Mouse (Mus musculus) kidney, adult 18-20 months (tissue): Measurements from ENCODE around the gene Hs3st1.

Experiments
- DNase-seq: peaks from one replicate; pipeline ENCODE4 v3.0.0; 2021

Hs3st1 gene

DNA sequence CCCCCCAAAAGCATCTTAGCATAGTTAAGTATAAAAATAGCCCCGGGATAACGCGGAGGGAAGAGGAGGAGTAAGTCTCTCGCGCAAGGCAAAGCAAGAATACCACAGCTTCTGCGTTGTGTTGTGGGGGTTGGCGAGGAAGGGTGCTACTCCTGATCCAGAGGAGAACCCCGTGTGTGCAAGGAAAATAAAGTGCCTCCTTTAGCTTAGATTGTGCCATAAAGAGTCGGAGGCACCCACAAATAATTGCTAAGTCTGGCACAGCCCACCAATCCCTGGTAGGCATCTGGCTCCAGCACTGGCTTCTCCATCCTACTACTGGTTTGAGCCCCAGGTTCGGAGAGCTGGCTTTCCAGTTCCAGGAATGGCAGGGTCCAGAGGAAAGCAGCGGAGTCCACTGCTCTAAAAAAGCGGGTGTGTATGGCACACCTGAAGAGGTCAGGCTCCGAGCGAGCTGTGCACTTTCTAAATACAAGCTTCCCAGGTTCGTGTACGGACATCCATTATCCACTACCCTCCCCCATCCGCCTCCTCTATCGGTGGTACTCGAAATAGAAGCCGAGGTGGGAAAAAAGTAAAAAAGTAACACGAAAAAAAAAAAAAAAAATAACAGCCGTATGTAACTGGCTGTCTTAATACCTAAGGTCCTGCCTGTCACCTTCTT is 111.9 kb downstream of the Hs3st1 start:
- no peak for DNase-seq

DNA sequence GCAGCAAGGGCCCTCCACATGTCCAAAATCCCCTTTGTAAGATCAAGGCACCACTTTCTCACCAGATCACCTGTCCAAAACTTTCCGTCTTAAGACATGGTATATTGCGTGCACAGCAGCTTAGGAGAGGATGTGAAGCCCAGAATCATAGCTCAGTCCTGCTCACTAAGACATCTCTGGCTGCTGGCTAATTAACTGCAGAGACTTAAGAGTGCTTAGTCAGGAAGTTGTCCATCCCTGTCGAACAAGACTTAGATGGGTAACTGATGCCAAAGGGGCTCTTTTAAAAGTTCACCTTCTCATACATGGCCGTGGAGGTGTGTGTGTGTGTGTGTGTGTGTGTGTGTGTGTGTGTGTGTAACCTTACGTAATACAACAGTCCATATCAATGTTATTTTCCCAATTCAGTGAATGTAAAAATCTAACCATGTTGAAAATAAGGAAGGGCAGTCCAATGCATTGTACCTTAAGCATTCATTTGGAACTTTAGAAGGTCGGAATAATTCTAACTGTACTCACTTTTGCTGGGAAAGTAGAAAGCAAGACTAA is 113.0 kb downstream of the Hs3st1 start:
- DNase-seq, result no peak

DNA sequence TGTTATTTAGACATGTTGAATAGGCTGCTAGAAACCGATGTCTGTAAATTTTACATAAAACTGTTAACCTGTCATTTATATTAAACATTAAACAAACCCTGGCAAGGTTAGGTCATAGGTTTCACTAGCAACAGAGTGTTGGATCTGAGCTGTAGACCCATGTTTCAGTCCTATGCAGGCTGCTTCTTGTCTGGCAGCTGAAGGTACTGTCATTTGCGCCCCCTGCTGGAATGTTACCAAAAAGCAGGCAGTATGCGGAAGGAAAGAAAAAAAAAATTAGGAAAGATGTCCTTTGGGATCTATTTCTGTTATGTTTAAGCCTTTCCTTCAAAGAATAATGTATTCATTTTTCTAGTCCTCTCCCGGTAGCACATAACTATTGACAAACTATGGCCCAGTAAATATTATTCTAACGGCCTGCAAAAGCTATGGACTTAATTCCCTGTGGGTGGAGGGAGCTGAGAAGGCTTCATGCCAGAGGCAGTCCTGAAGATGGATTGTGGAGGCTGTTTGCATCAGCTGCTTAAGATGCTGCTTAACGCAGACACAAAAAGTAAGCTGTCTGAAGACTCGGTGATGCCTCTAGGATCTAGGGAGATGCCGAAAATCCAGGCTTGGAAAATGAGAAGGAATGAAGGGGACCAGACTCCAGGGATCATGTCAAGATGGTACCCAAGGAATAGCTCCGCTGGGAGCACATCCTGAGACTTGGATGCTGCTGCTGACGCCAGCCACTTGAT is 115.7 kb downstream of the Hs3st1 start:
- DNase-seq, result peak; percentile 71

DNA sequence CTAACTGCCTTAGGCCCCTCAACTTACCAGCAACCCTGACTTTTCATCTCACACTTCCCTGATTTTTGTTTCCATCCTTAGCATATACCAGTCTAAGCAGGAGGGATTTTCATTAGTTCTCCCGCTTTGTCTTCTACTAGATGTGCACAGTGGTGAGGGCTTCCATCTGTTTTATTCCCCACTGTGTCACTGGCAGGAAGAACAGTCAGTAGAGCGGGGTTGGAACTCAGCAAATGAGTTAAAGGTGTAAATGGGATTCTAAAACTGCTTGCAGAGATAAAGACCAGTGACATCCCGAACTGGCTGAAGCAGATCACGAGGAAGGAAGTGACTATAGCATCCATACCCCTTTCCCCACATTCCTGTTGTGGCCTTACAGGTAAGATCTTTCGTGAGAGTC is 116.3 kb downstream of the Hs3st1 start:
- no peak for DNase-seq

DNA sequence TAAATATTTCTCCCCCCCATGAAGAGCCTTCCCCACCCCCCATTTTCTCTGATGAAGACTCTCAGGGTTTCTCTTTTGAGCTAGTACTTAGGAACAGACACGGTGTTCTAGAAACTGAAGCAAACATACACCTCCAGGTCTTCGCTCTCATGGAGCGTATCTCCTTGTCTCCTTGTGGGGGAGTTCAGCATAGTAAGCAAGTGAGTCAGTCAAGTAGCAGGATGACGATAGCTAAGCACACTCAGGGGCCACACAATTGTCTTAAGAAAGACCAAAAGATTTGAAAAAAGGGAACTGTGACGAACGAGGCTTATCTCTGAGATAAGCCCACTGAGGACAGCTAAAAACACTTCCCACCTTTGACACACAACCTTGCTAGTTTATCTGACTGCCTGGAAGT is 117.4 kb downstream of the Hs3st1 start:
- no peak for DNase-seq

DNA sequence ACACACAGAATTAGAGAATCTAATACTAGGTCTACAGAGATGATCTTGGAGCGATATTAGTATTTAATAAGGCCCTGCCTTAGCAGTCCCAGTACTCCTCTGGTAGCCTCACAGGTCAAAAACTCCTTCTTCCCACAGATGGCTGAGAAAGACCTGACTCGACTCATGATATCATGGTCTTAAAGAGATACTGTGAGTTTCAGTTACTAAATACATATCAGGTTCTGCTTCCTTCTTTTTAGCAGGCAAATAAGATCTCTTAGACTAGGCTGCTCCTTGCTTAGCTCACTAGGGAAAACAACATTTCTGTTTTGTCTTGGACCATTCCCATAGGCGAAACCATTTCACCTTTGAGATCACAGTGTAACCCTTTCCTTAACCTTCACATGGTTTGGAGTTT is 119.2 kb downstream of the Hs3st1 start:
- no peak for DNase-seq

DNA sequence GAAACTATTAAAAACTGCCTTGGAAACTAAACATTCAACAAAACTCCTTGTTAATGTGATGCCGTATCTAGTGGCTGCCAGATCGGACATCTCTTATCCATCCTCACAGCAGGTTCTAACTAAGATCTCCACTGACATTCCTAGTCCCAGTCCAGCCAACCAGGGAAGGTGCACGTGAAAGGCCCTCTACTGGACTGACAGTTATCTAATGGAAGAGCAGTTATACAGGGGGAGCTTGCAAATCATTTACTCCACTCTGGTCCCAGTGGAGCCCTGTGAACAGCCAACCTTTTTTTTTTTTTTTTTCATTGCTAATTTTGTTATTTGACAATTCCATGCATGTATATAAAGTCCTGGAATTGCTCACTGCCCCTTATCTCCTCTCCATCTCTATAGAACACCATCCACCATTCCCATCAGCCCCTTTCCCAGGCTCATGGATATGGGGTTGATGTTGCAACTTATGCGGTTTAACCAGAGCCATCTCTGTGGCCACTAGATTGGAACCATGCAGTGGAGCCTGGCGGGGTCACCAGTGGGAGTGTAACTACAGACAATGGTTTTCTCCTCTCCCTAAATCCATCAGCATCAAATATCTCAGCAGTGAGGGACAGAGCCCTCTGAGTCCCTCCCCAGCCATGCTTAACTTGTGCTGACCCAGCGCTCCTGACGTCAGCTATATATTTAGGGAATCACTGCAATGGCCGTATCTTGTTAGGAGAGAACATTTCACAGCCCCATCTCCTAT is 120.8 kb downstream of the Hs3st1 start:
- DNase-seq, result no peak

DNA sequence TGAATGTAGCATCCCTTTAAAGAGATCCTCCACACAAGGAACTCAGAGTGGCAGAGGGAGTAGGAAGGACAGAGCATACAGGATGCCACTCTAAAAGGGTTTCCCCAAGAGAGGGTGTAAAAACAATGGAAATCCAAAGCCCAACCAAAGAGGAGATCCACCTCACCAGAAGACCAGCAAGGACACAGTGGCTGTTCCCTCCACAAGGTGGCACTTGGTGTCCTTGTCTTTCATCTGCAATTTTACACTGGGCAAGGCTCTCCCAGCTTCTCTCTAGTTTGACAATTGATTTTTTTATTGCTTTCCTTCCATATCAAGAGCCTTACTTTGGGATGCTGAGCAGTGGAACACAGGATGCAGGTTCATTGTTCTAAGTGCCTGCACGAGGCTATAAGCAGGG is 122.1 kb downstream of the Hs3st1 start:
- no peak for DNase-seq

DNA sequence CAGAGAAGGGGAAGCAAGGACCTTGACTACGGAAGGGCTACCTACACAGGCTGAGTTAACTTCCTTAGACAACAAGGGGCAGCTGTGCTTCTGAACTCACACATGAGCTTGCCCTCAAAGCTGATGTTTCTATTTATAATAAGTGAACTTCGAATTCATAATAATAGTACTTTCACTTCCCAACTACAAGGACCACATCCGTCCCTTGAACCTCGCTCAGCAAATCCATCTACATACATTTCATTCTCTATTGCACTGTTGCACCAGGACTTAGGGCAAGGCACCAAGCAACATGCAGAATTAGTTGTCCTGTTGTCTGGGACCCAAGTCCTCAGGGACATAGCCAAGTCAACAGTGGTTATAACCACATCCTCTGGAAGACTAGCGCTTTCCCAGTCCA is 124.4 kb downstream of the Hs3st1 start:
- no peak for DNase-seq

DNA sequence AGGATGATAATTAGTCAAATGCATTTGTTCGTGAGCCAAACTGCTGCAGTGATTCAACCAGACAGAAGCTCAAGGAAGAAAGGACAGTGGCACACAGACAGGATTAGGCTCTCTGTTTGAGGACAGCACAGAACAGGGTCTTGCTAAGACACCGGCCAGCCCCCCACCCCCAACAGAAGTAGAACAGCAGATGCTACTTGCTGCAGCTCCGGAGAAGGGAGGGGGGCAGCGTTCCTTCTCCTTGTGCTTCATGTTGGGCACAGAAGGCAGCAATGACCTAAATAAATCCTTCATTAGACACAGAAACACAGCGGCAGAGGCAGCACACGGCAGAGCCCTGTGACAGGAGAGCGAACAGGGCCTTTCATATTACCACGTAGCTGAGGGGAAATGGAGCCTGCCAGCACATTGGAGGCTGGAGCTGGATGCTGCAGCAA is 130.2 kb downstream of the Hs3st1 start:
- no peak for DNase-seq

DNA sequence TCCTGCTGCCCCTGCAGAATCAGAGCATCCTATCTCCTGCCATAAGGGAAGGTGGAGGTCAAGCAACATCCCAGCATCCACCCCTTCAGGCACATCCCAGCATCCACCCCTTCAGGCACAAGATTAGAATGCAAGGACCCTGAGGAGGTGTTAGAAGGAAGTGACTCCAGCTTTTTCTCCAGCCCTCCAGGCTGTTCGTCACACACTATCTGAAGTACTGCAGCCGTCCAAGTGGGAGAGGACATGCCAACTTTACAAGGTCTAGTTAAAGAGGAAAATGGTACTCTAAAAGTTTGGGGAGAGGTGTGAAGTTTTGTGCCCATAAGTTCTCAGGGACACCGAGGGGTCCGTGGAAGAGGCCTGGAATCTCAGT is 131.1 kb downstream of the Hs3st1 start:
- DNase-seq, result no peak

DNA sequence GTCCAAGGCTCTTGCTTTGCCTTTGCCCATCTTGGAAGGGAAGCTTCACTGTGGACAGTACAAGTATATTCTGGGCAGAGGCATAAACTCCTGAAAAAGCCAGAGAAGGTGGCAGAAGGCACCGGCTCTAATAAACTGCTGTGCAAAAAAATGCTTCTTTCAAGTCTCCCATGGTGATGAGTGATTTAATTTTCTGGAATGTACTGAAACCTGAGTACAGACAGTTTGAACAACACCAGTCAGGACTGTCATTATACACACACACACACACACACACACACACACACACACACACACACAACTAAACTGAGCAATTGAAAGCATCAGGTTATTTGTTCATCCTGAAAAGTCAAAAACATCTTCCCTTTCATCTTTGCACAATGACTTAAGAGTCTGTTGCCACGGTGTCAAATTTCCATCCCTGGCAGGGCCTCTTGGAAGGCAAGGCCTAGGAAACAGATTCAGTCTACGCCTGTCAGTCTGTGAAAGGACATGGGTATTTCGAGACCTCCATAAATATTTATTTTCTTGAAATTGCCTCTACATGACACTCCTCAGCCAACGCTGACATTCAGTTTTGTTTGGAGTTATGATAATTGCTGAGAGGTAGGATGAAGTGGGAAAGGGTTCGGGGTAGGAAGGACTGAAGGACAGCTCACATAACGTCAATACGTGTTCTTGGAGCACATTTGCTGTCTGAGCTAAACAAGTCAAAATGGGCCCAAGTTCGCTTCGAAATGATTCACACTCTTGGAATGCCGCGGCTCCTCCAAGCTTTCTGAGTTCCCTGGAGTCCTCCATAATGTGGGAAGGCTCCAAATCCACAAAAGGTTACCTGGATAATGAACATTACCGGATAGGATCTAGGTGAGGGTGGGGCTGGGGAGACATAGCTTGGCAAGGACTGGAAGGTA is 131.7 kb downstream of the Hs3st1 start:
- DNase-seq, result no peak

DNA sequence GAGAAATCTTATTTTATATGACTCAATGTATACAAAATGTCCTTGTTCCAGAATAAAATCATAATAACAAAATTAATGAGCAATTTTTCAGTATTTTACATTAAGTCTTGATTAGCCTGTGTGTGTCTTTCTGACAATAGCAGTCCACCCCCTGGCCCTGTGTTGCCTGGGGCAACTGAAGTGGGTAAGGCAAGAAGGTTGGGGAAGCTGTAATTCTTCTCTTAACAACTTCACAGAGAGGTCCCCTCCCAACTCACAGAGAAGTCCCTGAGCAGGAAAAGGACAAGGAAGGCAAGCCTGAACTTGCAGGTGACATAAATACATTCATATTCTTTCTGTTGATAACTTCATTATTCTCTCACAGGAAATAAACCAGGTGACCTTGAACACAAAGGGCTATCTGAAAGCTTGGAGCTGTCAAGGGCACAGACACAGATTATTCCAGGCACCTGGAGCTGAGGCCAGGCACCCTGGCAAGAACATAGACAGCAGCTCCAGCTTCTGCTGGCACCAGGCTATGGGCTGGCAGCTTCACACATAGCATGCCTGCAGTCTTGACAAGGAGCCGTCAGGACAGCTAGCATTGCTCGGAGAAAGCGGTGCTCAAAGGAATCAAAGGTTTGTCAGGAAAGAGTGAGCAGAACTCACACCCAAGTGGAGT is 134.9 kb downstream of the Hs3st1 start:
- DNase-seq, result no peak

DNA sequence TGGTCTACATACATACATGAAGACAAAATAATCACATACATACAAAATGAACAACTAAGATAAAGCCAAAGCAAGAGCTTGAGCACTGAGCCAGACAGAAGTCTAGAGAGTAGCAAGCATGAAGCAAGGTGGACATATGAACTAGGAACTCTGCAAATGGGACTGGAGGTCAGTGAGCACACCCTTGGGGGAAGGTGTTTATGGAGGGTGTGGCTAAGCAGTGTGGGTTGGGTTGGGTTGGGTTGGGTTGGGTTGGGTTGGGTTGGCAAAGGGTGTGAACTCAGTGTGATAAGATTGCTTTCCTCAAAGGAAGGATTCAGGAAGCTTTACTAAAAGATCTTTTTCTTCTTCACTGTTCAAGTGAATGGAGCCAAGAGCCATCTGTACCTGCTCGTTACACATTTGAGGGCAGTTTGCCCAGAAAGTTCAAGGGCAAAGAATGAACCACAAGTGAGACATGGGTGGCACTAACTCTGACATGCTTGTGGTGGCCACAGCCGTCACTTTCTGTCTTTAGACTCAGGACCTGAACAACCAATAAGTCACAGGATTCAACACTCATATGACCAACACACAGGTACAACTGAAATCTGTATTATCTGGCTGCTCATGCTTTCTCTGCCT is 137.8 kb downstream of the Hs3st1 start:
- no peak for DNase-seq

DNA sequence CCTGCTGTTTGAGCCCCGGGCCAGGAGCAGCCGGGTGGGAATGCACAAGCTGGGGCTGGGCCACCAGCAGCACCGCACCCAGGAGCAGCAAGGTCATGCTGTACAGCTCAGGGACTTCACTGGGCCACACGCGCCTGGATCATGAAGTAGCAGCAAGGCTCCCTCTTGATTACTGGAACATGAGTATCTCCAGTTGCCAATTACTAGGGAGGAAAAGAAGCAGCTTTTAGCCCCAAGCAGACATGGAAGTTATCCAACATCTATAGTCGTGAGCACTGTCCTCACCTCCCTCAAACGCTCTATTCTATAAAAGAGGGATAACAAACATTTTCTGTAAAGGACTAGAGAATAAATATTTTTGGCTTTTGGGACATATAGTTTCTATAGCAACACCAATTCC is 140.1 kb downstream of the Hs3st1 start:
- no peak for DNase-seq

DNA sequence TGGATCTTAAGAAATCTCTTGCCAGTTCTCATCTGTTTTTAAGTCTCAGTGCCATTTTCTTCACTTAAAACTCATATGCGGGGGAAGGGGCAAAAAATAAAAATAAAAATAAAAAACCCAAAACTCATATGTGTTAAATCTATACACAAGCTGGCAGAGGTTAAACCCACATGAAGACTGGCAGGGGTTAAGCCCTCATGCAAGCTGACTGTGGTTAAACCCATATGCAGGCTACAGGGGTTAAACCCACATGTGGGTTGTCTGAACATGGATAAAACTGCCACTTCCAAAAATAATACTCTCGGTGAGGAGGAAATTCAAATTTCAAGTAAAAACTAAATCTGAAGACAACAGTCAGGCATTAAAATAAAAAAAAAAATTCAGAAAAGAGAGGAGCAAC is 141.7 kb downstream of the Hs3st1 start:
- DNase-seq, result no peak

DNA sequence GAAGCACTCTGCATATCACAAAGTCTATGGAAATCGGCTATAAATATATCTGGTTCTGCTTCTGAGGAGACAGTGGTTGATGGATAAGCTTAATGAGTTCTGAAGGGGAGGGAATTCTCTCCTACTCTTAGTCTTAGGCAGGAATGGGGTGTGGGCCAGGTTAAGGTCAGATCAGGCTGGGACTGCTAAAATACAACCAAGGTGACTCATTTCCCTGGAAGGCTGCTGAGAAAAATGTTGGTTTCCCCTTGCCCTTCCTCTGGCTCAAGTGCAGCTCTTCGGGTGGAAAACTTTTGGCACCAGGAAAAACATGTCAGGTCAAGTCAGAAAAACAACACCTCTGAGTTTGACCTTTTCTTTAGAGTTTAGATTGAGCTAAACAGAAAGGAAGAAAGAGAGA is 143.0 kb downstream of the Hs3st1 start:
- no peak for DNase-seq

DNA sequence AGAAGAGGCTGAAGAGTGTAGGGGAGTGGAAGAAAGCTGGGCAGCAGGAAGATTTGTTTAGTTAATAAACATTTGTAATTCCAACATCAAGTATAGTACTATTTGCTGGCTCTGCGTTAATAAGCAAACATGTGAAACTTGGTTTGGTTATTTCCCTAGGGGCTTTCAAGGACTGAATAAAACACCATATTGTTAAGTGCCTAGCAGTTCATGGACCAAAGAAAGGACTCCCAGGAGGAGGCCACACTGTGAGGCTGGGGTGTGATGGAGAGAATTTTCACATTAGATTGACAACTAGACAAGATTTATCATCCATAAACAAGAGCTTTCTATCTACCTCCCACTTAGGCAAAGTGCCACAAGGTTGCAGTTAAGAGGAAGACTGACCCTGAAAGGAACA is 147.0 kb downstream of the Hs3st1 start:
- no peak for DNase-seq

DNA sequence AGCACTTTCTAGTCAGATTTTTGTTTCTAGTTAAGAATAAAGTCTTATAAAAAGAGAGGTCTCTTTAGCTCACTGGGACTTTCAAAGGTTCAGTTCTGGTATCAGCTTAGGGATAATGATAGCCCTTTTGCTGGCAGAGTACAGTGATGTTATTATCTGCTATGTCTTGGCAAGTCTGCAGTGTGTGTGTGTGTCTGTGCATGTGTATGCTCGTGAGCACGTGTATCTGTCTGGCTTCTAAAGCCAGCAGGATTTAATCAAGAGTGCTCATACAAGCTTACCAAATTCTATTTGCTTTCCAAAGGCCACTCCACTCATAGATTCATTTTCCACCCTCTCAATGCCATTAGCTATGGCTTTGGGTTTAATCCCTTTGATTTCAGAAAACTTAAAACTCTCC is 160.5 kb downstream of the Hs3st1 start:
- no peak for DNase-seq
